Mouse (Mus musculus): ENCODE results near the gene Klhl6. TPM values are rescaled to one million over a fixed set of nuclear protein-coding genes. Genes with fewer than 3 reads are reported as not detected.

The Klhl6 gene
- total and polyA plus RNA-seq, 2 experiments, result 1.1 to 3.5 TPM

DNA sequence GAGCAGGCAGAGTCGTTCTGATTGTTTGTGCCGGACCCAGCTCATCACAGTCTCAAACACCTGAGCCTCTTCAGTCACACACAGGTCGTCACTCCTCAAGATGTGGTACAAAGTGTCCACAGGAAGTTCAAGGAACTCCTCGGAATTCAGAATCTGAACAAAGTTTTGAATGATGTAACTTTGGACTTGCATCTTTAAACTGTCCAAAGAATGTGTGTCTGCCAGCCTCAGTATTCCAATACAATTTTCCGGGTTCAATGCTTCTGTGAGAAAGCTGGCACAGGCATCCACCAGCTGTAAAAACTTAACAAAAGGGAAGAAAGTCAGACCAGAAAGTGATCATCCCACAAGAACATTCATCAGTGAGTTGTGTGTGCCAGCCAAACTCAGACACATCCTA lies 25.8 kb downstream of the Klhl6 start:
- no peaks in the 10 kb centered on the region; the same call in 1 of the 2 replicates for H3K79me2 ChIP-seq (ENCODE audit: control insufficient read depth, insufficient read depth, low read length)
- H3K27me3 ChIP-seq (ENCODE audit: control insufficient read depth, insufficient read depth, low read length), result no peaks in the 10 kb centered on the region
- TF ChIP-seq CTCF (IDR thresholded peaks at IDR 0.05; ENCODE audit: low read depth, low read length) (no peak), POLR2A (IDR thresholded peaks at IDR 0.05; ENCODE audit: extremely low read depth, insufficient read depth, low read length) (no peak)
- WGBS, result 77% methylated on average over 5 of the region's 5 CpGs
- H3K36me3 ChIP-seq (ENCODE audit: control insufficient read depth, insufficient read depth, low read length), result no peaks in the 10 kb centered on the region
- no peak overlapping the region for H3K4me3 ChIP-seq (ENCODE audit: insufficient read depth, low read depth, low read length)
- H3K9ac ChIP-seq (ENCODE audit: low read depth, low read length), result no peak overlapping the region
- H3K27ac ChIP-seq (replicated peaks; ENCODE audit: insufficient read depth, low read depth, low read length), result no peak overlapping the region
- peaks cover 2% of the 10 kb centered on the region; the same call in 1 of the 2 replicates for H3K4me1 ChIP-seq (ENCODE audit: control insufficient read depth, insufficient read depth, low read length)
- DNase-seq (ENCODE audit: extremely low read depth, low read depth, low spot score), result no peak

DNA sequence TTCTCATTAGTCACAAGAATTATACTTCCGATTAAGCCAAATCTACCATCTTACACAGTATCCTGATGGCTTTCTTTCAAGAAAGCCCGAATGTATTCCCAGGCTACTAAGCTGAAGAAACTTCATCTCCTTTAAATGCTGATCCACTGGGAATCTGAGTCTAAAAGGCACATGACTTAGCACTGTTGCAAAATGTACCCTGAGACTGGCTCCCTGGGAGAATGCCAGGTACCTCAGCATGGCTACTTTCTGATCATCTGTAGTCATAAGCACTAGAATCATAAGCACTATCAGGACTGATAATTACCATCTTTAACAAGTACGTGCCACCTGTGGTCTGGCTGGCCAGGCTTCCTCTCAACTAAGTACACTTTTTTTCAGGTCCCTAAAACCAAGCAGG lies 35.5 kb downstream of the Klhl6 start:
- H3K9ac ChIP-seq (ENCODE audit: low read depth, low read length), result no peak overlapping the region
- no peaks in the 10 kb centered on the region for H3K36me3 ChIP-seq (ENCODE audit: control insufficient read depth, insufficient read depth, low read length)
- no peak for TF ChIP-seq POLR2A (IDR thresholded peaks at IDR 0.05; ENCODE audit: extremely low read depth, insufficient read depth, low read length)
- TF ChIP-seq CTCF (IDR thresholded peaks at IDR 0.05; ENCODE audit: low read depth, low read length), result no peak
- no peak for DNase-seq (ENCODE audit: extremely low read depth, low read depth, low spot score)
- 90% methylated on average over 3 of the region's 3 CpGs for WGBS
- H3K4me3 ChIP-seq (ENCODE audit: insufficient read depth, low read depth, low read length), result no peak overlapping the region
- H3K27me3 ChIP-seq (ENCODE audit: control insufficient read depth, insufficient read depth, low read length), result no peaks in the 10 kb centered on the region
- H3K27ac ChIP-seq (replicated peaks; ENCODE audit: insufficient read depth, low read depth, low read length), result no peak overlapping the region
- H3K4me1 ChIP-seq (ENCODE audit: control insufficient read depth, insufficient read depth, low read length), result no peaks in the 10 kb centered on the region
- H3K79me2 ChIP-seq (ENCODE audit: control insufficient read depth, insufficient read depth, low read length), result no peaks in the 10 kb centered on the region

DNA sequence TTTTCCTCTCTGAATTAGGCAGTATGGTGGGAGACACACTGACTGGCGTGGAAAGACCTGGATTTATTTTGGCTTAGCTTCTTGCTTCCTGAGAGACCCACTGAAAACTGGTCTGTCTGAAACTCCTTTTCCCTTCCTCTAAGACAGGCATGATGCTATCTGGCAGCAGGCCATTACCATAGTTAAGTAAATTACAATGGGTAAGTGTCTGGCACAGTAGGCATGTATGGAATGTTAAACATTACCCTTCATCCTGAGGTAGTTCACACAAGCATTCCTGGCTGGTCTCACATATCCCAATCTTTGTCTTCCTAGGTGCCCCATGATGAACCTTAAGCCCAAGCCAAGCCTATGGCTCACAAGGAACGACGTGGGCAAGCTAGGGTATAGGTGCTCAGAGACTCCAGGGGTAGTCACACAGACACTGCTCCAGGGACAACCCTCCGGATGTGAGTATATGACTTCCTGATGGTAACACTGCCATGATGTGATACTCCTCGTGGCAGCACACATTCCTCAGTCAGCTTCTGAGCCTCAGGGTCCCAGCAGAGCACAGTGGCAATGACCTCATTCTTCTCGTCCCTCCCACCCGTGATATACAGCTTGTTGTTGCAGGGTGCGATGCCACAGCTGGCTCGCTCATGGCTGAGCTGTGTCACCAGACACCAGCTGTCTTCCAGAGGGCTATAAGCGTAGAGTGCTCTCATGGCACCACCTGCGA lies 36.1 kb downstream of the Klhl6 start:
- H3K27me3 ChIP-seq (ENCODE audit: control insufficient read depth, insufficient read depth, low read length), result no peaks in the 10 kb centered on the region
- H3K9ac ChIP-seq (ENCODE audit: low read depth, low read length), result no peak overlapping the region
- H3K36me3 ChIP-seq (ENCODE audit: control insufficient read depth, insufficient read depth, low read length), result no peaks in the 10 kb centered on the region
- DNase-seq (ENCODE audit: extremely low read depth, low read depth, low spot score), result no peak
- H3K27ac ChIP-seq (replicated peaks; ENCODE audit: insufficient read depth, low read depth, low read length), result no peak overlapping the region
- H3K4me1 ChIP-seq (ENCODE audit: control insufficient read depth, insufficient read depth, low read length), result no peaks in the 10 kb centered on the region
- WGBS, result 78% methylated on average over 11 of the region's 11 CpGs
- TF ChIP-seq CTCF (IDR thresholded peaks at IDR 0.05; ENCODE audit: low read depth, low read length) (no peak), POLR2A (IDR thresholded peaks at IDR 0.05; ENCODE audit: extremely low read depth, insufficient read depth, low read length) (no peak)
- H3K4me3 ChIP-seq (ENCODE audit: insufficient read depth, low read depth, low read length), result no peak overlapping the region
- no peaks in the 10 kb centered on the region for H3K79me2 ChIP-seq (ENCODE audit: control insufficient read depth, insufficient read depth, low read length)

DNA sequence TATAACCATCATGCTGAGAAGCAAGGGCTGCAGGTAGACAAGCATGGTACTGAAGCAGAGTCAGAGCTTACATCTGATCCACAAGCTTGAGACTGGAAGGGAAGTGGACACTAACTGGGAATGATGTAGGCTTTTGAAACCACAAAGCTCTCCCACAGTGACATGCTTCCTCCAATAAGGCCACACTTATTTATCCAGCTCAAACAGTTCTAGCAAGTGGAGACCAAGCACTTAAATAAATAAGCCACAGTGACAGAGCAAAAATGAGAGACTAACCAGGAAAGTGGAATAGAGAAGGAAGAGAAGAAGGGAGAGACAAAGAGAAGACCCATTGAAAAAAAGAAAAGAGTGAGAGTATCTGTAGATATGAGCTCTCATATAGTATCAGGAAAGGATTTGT lies 62.0 kb downstream of the Klhl6 start:
- H3K4me1 ChIP-seq (ENCODE audit: control insufficient read depth, insufficient read depth, low read length), result no peaks in the 10 kb centered on the region
- no peak overlapping the region for H3K9ac ChIP-seq (ENCODE audit: low read depth, low read length)
- DNase-seq (ENCODE audit: extremely low read depth, low read depth, low spot score), result no peak
- H3K79me2 ChIP-seq (ENCODE audit: control insufficient read depth, insufficient read depth, low read length), result no peaks in the 10 kb centered on the region
- H3K4me3 ChIP-seq (ENCODE audit: insufficient read depth, low read depth, low read length), result no peak overlapping the region
- TF ChIP-seq CTCF (IDR thresholded peaks at IDR 0.05; ENCODE audit: low read depth, low read length), result no peak
- no peak for TF ChIP-seq POLR2A (IDR thresholded peaks at IDR 0.05; ENCODE audit: extremely low read depth, insufficient read depth, low read length)
- H3K27ac ChIP-seq (replicated peaks; ENCODE audit: insufficient read depth, low read depth, low read length), result no peak overlapping the region
- no peaks in the 10 kb centered on the region for H3K27me3 ChIP-seq (ENCODE audit: control insufficient read depth, insufficient read depth, low read length)
- no peaks in the 10 kb centered on the region for H3K36me3 ChIP-seq (ENCODE audit: control insufficient read depth, insufficient read depth, low read length)

DNA sequence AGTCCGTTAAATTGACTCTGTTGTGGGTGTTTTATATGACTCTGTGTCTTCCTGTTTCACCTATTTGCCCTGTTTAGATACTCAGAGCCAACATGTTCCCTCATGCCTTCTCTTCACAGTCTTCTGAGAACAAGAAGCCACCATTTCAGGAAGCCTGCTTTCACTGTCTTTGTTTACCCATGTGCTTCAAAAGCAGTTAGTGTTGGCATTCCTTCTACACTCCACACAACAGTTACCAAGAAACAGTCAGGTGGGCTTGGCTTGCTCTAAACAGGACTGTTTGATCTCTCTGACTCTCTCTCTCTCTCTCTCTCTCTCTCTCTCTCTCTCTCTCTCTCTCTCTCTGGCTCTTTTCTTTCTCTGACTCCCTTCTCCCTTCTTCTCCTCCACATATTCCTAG lies 64.6 kb downstream of the Klhl6 start:
- TF ChIP-seq CTCF (IDR thresholded peaks at IDR 0.05; ENCODE audit: low read depth, low read length) (no peak), POLR2A (IDR thresholded peaks at IDR 0.05; ENCODE audit: extremely low read depth, insufficient read depth, low read length) (no peak)
- Histone ChIP-seq H3K9ac (ENCODE audit: low read depth, low read length) (no peak overlapping the region), H3K4me1 (ENCODE audit: control insufficient read depth, insufficient read depth, low read length) (no peaks in the 10 kb centered on the region), H3K4me3 (ENCODE audit: insufficient read depth, low read depth, low read length) (no peak overlapping the region), H3K27me3 (ENCODE audit: control insufficient read depth, insufficient read depth, low read length) (no peaks in the 10 kb centered on the region), H3K36me3 (ENCODE audit: control insufficient read depth, insufficient read depth, low read length) (no peaks in the 10 kb centered on the region), H3K27ac (replicated peaks; ENCODE audit: insufficient read depth, low read depth, low read length) (no peak overlapping the region), H3K79me2 (ENCODE audit: control insufficient read depth, insufficient read depth, low read length) (no peaks in the 10 kb centered on the region)
- DNase-seq (ENCODE audit: extremely low read depth, low read depth, low spot score), result no peak
- WGBS, result 82% methylated on average over 1 of the region's 1 CpGs

DNA sequence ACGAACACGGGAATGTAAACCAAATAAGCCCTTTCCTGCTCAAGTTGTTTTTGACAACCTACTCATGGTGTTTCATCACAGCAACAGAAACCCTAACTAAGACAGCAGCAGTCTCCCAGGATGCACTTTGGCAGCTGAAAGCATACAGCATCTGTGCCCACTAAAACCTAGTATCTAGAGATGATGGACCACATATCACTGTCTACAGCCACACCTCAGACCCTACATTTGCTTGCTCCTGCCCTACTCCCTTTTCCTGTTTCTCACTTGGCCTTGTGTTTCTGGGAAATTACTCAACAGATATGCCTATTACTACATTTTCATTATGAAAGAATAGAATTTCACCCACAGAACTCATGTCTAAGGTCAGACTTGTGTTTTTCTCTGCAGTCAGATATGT lies 70.3 kb downstream of the Klhl6 start:
- Histone ChIP-seq H3K9ac (ENCODE audit: low read depth, low read length) (no peak overlapping the region), H3K27me3 (ENCODE audit: control insufficient read depth, insufficient read depth, low read length) (no peaks in the 10 kb centered on the region), H3K36me3 (ENCODE audit: control insufficient read depth, insufficient read depth, low read length) (no peaks in the 10 kb centered on the region), H3K4me1 (ENCODE audit: control insufficient read depth, insufficient read depth, low read length) (no peaks in the 10 kb centered on the region), H3K4me3 (ENCODE audit: insufficient read depth, low read depth, low read length) (no peak overlapping the region), H3K79me2 (ENCODE audit: control insufficient read depth, insufficient read depth, low read length) (no peaks in the 10 kb centered on the region), H3K27ac (replicated peaks; ENCODE audit: insufficient read depth, low read depth, low read length) (no peak overlapping the region)
- WGBS, result 58% methylated on average over 2 of the region's 2 CpGs
- TF ChIP-seq CTCF (IDR thresholded peaks at IDR 0.05; ENCODE audit: low read depth, low read length) (no peak), POLR2A (IDR thresholded peaks at IDR 0.05; ENCODE audit: extremely low read depth, insufficient read depth, low read length) (no peak)
- no peak for DNase-seq (ENCODE audit: extremely low read depth, low read depth, low spot score)

Measured in liver, adult 2 months (tissue).